Mouse (Mus musculus) CH12F3 (cell line): ENCODE measurements at regions not wholly inside any gene's neighbourhood (a gene's known extent, or its start where the extent isn't known, plus 50 kb on each side); places are given as distances from the start of the nearest gene placed in this dataset.

Experiments used
- in situ Hi-C: fragments of 300-500 bp; cut with MboI; formaldehyde crosslinking; loops from 2 replicates; pipeline ENCODE4 v1.14.3; 2020; ENCODE audit warnings: low sequenced_read_pairs

DNA sequence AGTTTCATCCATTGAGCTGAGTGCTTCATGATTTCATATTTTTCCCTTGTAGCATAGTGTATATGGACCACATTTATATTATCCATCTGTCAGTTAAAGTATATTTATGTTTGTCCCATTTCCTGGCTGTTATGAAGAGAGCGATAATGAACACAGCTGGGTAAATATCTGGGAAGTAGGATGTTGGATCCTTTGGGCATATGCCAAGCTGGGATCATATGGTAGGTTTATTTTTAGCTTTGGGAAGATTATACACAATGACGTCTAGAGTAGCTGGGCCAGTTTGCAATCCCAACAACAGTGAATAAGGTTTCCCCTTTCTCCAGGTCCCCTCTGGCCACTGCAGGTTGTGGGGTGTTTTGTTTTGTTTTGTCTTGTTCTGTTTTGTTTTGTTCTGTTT is 164.5 kb downstream of the Gm765 start:
- in situ Hi-C loops, result no loop called here

DNA sequence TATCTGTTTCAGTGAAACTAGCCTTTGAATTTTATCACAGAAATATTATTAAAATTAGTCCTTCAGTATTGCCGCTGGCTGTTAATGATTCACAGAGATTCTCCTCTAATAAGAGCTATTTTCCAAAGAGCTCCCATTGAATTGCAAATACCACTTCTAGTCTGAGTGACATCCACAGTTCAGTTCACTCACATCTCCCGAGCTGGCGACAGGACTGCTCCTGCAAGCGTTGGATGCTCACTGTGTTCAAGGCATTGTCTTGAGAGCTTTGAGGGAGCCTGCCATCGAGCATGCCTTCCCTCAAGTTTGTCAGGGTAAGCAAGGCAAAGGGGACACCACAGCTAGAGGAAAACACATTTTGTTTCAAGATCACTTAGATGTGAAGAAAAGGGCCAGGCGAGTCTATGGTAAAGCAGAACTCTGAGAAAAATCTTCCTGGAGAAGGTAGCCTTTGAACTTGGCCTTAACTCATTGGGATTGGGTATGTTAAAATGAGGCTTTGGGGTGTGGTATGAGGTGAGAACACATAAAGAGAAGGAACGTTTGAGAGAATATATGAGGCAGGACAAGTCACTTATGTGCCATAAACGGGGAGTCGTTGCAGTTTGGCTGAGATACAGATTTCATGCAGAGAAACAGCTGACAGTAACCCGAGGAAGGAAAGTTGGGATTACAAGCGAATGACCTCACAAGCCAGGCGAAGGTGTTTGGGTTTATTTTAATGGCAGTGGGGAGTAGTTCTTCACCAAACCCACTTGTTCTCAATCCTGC is 193.3 kb downstream of the Gm765 start:
- in situ Hi-C loops, result no loop called here

DNA sequence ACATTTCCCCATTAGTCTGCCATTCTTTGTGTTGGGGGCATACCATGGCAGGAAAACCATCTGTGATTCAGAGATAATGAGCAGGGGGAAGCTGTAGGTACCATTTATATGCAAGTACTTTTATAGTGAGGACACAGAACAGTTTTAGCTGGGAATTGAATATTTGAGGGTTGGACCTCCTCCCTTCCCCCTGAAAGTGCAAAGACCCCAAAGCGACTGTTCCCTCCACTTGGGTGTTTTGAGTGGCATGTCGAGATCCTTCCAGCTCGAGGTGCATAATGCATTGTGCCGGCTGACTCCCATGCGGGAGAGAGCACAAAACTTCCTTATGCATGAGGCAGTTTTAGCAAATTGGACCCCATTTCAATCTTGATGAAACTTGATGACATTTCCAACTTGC is 194.7 kb downstream of the Gm765 start:
- in situ Hi-C loops, result no loop called here

DNA sequence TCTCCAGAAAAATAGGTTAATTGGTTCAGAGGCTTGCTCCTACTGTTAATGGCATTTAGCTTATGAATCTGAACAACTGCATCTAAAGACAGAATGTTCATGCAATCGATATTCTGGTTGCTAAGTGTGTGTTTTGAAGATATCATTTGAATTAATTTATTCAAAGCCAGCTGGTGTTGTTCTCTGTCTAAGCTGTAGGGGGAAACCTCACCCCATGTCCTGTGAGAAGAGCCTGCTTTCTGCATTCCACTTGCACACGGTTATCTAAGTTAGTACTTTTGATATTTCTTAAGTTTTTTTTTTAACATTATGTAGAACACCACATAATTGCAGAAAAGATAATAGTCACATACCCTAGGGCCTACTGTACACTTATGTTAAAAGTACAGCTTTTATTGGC is 209.6 kb downstream of the Gm765 start:
- in situ Hi-C loops, result no loop called here

DNA sequence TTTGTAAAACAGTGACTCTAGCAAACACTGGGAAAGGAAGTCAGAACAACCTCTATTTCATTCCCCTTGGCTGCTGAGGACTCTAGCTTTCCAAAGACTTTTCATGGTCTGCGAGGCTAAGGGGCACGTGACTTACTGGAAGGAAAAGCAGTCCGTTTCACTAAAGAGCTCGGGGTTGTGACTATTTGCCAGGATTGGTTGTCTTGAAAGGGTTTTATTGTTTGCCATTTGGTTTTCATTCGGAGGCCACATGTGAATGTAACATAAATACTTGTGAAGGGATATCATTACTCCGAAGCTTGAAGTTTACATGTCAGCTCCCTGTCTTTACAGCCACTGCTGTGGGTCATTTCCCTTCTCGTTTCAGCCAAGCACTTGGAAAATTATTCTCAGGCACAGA is 217.1 kb downstream of the Gm765 start:
- in situ Hi-C loops, result no loop called here

DNA sequence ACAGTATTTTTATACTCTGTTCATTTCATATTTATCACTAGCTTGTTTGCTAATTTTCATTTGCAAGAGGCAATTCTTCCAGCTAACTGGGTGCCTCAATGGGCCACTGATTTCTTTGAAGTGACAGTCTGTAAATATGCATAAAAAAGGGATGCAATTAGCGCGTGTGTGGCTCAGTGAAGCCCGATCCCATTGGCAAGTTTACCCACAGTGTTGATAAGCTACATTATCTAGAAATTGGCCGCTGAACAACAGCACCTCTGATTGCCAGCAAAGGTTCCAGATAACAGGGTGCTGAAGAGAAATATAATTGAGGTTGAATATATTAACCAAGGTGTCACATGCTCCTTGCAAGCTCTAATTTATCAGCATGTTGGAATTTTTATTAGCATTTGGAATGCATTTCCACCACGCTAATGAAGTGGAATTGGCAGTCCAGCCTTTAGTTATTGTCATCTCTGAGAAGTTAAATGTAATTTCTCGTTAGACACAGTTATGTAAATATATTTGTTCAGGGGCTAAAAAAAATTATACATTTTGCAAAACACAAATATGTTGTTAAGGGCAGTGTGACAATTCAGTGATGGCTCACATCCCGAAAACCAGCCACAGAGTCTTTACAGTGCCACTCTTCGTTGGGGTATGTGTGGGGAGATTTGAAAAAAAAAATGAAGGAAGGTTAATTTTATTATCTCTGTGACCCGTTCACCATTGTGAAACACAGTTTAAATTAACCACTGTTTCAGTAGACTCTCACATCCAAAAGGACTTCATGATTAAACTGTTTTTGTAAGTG is 224.0 kb downstream of the Gm765 start:
- in situ Hi-C loops, result loop anchor here (25.0 kb wide), 1 partner anchor 1494 kb away; no protein-coding TSS in a partner anchor

DNA sequence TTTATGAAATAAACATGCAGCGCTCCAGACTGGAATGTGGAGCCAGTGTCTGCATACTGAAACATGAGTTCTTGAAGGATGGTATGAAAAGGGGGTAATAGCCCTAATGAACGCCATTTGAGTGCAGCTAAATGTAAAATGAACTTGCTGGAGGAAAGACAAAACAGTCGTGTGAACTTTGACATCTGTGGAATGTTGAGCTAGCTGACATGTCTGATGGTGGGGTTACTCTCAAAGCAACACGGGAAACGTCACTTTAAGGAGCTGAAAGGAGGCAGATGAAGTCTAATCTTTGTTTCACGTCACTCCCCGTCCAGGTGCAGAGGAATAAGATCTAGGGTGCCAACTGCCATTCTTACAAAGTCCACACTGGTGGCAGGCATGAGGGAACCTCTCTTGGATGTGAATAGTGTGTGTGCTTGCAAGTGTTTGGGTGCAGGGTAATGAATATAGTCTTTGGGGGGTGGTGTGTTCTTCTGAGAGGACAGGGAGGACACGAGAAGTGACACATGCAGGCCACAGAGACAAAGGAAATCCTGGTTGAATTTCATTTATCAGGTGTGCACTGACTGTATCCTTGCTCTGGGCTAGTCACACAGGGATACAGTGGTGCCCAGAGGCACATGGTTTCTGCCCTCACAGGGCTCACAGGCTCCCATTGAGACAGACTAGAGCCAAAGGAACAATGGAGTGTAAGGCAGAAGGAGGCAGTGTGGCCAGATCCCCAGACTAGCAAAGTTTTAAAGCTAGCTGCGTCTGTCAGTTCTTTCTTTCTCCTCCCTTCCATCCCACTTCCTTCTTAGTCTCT is 228.0 kb downstream of the Gm765 start:
- in situ Hi-C loops, result loop anchor here (25.0 kb wide), 1 partner anchor 1498 kb away; no protein-coding TSS in a partner anchor

DNA sequence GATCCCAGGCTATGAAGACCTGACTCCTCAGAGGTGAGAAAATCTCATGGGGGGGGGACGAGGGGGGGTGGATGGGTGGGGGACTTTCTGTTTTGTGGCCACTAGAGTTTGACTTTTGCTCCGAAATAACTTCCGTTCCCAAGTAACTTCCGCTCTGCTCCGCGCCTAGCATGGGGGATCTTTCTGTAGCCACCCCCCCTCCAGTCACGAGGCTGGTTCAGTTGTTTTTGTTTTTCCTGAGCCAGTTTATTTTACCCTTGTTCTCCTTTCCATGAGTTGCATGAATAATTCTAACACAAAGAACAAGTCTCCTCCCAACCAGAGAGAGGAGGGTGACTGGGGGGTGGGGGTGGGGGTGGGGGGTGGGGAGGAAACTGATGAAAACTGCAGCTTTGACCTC is 228.8 kb downstream of the Gm765 start:
- in situ Hi-C loops, result loop anchor here (25.0 kb wide), 1 partner anchor 1499 kb away; no protein-coding TSS in a partner anchor

DNA sequence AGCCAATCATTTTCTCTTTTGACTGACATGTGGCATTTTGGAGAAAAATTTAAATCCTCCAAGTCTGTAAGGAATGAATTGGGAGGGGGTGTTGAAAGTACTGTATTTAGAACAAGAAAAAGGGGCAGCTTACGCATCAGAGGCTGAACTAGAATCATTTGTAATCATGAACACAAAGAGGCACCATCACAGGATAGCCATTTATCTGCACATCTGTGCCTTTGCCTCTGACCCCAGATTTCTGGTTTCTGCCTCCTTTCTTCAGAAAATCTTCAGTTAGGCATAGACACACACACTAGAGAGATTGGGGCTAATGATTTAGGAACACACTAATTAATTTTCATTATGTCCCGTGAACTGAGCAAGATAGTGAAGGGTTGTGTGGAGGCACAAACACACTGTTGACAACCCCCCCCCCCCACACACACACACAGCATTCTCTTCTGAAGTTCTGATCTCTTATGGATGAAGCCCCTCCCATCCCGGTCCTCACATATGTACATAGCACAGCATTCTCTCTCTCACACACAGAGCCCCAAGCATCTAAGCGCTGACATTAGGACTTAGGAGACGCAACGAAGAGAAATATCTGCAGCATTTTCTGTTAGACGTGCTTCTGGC is 229.9 kb downstream of the Gm765 start:
- in situ Hi-C loops, result loop anchor here (25.0 kb wide), 1 partner anchor 1500 kb away; no protein-coding TSS in a partner anchor

DNA sequence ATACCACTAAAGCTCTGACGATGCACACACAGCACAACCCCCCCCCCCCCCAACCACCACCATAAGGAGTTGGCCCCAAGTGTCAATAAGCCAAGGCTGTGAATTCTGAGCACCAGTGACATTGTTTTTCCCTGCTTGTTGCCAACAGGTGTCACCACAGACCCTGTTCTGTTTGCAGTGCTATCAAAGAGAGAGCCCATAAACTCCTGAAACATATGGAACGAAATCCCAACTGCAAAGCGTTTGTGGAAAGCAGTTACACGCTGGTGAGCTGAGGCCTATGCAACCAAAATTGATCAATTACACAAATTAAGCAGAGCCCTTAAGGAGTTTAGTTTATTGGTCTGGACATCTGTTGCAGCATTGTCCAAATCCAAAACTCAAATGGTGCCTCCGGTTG is 235.4 kb downstream of the Gm765 start:
- in situ Hi-C loops, result loop anchor here (25.0 kb wide), 1 partner anchor 1505 kb away; no protein-coding TSS in a partner anchor

DNA sequence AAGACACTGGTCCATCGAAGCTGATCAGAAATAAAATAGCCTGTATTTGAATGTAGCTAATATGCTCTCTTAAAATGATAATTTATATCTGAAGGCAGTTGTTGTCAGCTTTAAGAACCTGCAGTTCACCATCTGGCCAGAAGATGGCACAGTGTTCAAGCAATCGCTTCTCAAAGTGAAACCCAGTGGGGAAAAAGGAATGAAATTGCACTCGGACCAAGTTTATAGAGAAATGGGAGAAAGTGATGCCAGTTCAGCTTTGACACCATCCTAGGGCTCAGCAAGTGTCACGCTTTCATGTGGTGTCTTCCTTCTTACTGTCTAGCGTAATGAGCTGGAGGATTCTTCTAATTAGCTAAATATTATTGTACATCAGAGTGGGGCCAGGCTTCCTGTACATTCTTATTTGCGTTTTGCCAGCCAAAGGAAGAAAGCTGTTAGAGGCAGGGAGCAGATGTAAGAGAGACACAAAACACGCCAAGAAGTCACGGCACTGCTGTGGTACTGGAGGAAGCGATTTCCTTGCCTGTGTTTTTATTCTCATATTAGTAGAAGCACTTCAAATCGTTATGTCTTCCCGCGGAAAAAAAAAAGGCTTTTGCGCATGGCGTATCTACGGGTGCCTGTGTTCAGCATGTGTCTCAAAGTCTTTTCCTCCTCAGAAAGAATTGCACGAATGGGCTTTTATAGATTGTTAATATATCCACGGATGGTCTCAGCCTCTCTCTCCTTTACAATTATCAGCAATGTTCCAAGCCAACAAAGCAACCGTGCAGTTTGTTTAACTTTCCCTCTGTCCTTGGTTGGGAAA is 237.1 kb downstream of the Gm765 start:
- in situ Hi-C loops, result loop anchor here (25.0 kb wide), 1 partner anchor 1507 kb away; no protein-coding TSS in a partner anchor

DNA sequence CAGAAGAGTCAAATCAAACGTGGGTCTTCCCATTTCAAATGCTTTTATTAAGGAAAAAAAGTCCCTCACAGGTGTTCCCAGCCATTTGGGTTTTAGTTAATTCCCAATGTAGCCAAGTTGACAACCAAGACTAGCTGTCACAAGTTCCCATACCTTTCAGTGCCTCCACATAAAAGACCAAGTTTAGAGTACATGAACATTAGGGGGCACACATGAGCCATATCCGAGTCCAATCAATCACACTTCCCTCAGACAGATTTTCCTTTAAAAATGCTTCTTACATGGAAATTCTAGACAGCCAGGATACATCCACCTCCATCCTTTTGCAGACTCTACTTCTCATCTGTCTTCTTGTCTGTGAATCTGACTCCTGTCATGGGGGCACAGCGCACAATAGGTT is 238.1 kb downstream of the Gm765 start:
- in situ Hi-C loops, result loop anchor here (25.0 kb wide), 1 partner anchor 1508 kb away; no protein-coding TSS in a partner anchor

DNA sequence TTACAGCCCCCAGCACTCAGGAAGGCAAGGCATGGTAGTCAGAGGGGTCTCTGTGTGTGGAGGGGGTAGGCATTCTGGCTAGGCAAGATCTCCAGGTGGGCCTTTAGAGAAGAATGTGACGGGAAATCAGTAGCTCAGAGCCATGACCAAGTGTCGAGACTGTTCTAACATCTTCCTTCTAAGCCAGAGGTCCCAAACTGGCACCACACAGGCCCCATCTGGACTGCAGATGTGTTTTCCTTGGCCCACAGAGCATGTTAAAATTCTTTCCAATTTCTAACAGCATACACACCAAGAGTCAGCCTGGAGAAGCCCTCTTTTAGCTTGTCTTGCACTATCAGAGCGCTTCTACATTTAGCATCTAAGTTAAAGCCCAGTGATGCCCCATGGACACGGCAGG is 241.5 kb downstream of the Gm765 start:
- in situ Hi-C loops, result loop anchor here (25.0 kb wide), 1 partner anchor 1511 kb away; no protein-coding TSS in a partner anchor

DNA sequence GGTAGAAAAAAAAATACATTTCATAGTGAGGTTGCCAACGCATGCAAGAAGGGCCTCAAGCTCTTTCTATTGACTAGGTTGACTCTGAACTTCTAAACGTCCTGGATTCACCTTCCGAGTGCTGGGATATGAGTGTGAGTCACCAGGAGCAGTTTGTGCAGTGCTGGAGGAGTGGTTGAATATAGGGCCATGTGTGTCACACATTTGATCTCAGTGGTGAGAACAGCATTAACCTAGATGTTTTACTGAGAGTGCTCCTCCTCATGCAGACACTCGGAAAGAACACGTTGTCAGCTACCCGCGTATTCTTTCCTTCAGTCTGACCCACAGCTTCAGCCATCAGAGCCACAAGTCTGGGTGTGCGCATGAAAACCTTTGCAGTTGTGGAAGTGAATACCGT is 243.4 kb downstream of the Gm765 start:
- in situ Hi-C loops, result no loop called here

DNA sequence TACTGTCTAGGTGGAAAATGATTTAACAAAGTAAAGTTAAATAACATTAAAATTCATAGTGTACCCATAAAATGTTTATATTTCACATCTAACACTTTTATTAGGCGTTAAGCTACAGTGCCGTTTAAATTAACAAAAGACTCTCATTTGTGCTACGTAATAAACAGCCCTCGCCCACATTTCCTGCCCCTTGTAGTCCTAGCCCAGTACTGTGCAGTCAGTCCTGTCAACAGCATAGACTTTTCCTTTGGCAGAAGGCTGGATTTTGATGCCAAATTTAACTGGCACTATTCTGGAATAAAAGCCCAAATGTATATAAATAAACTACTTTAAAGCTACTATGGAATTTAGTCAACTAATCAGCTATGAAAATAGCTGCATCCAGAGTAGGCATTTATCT is 247.3 kb downstream of the Gm765 start:
- in situ Hi-C loops, result no loop called here

DNA sequence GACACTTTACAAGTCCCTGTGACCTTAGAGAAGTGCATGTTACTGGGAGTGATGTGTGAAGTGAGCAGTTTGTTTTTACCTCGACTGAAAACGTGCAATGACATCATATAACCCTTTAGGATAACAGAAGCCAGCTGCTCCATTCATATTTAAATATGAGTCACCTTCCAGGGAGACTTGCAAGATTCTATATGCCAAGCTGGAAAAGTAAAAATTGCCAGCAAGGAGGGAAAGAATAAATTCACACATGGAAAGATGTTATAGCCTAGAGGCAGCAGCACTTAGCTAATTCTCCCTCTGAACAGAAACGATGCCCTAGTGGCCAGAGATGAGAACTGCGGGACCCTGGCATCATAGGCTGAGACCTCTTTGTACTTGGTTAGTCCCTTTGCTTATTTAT is 253.4 kb downstream of the Gm765 start:
- in situ Hi-C loops, result no loop called here

DNA sequence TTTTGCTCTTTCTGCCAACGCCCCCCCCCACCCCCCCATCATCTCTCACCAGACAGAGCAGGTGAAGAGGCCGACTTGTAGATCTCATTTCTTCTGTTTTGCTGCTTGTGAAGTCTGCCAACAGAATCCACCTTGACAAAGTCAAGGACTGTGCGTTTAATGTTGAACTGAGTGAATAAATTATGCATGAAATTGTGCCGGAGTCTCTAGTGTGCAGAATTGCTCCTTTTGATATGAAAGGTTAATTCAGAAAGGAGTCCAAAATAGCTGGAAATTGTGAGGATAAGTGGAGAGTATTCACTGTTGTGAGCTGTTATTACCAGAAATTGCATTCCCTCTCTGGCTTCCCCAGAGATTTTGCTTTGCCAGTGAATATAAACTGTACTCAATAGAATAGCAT is 262.5 kb downstream of the Gm765 start:
- in situ Hi-C loops, result no loop called here
